Mouse (Mus musculus) G1E-ER4 (cell line): Measurements from ENCODE around the gene Gm9611. TPM values are rescaled to one million over a fixed set of nuclear protein-coding genes. Genes with fewer than 3 reads are reported as not detected.
"Not testable (repeated sequence)": the region's sequence is repeated elsewhere in the genome, so short reads cannot be mapped to it uniquely, and the experiment has no call there.

Experiments
- GATA1 ChIP-seq: IDR thresholded peaks from one replicate; pipeline ENCODE4 v1.8.0; 2012; ENCODE audit warnings: low read length, inconsistent platforms
- polyA plus RNA-seq: library from polyadenylated mRNA; stranded (reverse); fragments of >175 nt; gene quantifications from 2 replicates; pipeline ENCODE4 v1.2.3, GENCODE M21; 2012

The Gm9611 gene
- not detected in 2 replicates for polyA plus RNA-seq

DNA sequence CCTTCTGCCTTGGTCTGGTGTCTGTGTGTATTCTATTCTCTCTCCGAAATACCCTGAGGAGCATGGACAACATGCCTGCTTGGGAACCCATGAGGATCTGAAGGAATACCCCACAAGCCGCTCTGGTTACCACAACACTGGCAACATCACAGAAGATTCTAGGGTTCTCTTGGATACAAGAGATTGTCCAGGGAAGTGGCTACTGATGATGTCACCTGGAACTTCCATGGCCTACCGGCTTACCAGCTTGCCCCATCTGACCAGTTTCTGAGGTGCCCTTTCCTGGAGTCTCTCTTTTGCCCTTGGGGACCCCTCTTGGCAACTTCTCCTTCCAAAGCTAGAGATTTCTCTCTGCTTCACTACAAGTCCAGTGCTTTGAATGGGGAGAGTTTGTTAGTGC lies at the start of gene Gm9611:
Gm9611 (minus strand) TSS at position 101 of the 400 bp plus-strand sequence.
- TF ChIP-seq GATA1: not testable (repeated sequence)

DNA sequence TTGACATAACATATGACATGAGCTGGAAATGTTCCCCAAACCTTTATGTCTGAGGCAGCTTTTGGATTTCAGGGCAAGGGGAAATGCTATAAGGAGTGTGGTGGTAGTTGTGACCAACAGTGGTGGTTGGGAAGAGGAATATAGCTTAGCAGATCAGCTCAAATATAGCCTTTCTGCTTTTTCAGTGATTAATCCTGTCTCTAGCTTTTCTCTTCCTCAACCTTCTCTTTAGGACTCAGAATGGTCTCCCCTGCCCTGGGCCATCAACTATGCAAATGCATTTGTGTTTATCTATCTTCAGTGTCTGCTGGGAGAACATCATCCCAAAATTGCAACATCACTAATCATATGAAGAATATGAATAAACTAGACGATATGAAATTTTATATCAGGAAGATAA lies 12.8 kb upstream of the Gm9611 start, which contains the start of gene Gm7995:
Gm7995 (plus strand) TSS at position 301 of the 400 bp plus-strand sequence.
- TF ChIP-seq GATA1: not testable (repeated sequence)

DNA sequence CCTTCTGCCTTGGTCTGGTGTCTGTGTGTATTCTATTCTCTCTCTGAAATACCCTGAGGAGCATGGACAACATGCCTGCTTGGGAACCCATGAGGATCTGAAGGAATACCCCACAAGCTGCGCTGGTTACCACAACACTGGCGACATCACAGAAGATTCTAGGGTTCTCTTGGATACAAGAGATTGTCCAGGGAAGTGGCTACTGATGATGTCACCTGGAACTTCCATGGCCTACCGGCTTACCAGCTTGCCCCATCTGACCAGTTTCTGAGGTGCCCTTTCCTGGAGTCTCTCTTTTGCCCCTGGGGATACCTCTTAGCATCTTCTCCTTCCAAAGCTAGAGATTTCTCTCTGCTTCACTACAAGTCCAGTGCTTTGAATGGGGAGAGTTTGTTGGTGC lies 37.2 kb downstream of the Gm9611 start, which contains the start of gene Gm17026:
Gm17026 (minus strand) TSS at position 101 of the 400 bp plus-strand sequence.
- TF ChIP-seq GATA1: not testable (repeated sequence)

Other genes with a start within 250 kb of the Gm9611 start
- gene Gm7951, start 180.0 kb downstream of the Gm9611 start, polyA plus RNA-seq: not detected in 2 replicates
- gene Gm17027, start 134.7 kb downstream of the Gm9611 start, polyA plus RNA-seq: not detected in 2 replicates
- not detected in 2 replicates for gene Gm3573, start 106.6 kb downstream of the Gm9611 start, polyA plus RNA-seq
- gene Gm17026, start 37.3 kb downstream of the Gm9611 start, polyA plus RNA-seq: not detected in 2 replicates
- not detected in 2 replicates for gene Gm7995, start 12.9 kb upstream of the Gm9611 start, polyA plus RNA-seq
- gene Gm8005, start 142.3 kb upstream of the Gm9611 start, polyA plus RNA-seq: not detected in 2 replicates
- gene Gm8011, start 166.5 kb upstream of the Gm9611 start, polyA plus RNA-seq: not detected in 2 replicates
- gene Gm8020, start 205.0 kb upstream of the Gm9611 start, polyA plus RNA-seq: not detected in 2 replicates
- gene Gm8024, start 226.9 kb upstream of the Gm9611 start, polyA plus RNA-seq: not detected in 2 replicates